Mouse (Mus musculus): ENCODE measurements at regions not wholly inside any gene's neighbourhood (a gene's known extent, or its start where the extent isn't known, plus 50 kb on each side); places are given as distances from the start of the nearest gene placed in this dataset.
"Not testable (repeated sequence)": the region's sequence is repeated elsewhere in the genome, so short reads cannot be mapped to it uniquely, and the experiment has no call there.

GRCm38 (mm10) chr13:39566491-39566890, 605.8 kb upstream of the Slc35b3 start:
- DNase-seq = no peak

GRCm38 (mm10) chr13:39537724-39538440, 577.2 kb upstream of the Slc35b3 start:
- DNase-seq = no peak

GRCm38 (mm10) chr13:39526469-39526868, 565.8 kb upstream of the Slc35b3 start:
- DNase-seq = no peak

DNA sequence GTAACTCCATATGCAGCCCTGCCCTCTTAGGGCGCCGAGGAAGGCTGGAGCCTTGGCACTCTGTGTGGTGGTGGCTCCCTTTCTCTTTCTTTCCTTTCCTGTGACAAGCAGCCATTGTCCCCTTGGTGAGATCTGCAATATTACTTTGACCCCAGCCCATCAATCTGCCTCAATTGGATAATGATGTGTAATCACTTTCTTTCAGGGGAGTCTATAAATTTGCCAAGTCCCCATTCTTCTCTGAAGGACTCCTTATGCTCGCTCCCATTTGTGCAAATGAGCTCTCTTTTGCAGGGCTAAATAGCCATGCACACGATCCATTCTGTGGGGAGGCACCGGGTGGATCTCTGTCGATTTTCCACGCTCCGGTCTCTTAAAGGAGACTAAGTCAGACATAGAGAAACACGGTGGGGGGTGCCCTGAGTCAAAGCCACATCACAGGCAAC, 563.2 kb upstream of the Slc35b3 start:
- DNase-seq = no peak

- no peak for DNase-seq
Observed at GRCm38 (mm10) chr13:39523246-39523850, 562.7 kb upstream of the Slc35b3 start.

- no peak for DNase-seq
Observed at GRCm38 (mm10) chr13:39520846-39521245, 560.2 kb upstream of the Slc35b3 start.

DNA sequence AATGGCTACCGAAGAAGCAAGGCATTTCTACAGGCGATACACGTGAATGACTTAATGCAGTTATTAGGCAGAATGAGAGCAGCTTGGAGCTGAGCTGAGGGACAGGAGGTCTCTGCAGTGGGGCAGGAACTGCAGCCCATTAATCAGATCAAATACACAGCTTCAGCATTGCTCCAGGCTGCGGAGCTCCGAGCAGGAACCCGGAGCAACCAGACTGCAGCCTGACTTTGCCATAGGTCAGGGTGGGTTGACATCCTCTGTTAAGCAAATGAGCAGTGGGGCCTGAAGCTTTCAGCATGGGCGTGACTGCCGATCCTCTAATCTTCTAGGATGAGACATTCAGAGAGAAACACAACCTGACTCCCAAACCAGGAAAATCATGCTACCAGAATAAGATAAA, 555.4 kb upstream of the Slc35b3 start:
- no peak for DNase-seq

DNA sequence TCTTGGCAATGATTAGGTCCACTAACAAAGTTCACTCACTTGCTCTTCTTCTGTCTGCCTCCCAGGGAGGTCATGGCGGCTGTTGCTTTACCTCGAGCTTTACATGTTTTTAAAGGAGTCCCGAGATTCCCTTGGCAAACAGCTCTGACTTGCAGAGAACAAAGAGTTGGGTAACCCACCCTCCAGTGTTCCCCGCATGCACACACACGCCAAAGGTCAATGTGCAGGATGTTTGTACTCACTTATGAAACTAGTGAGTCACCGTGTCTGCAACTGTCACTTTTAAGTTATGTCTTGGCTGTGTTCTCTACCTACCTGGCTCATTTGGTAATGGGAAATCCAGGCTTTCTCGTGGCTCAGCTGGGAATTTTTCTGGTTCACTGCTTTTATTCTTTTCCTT, 529.1 kb upstream of the Slc35b3 start:
- no peak for DNase-seq

- no peak for DNase-seq
Observed at GRCm38 (mm10) chr13:39472621-39473020, 511.9 kb upstream of the Slc35b3 start.

- no peak for DNase-seq
Observed at GRCm38 (mm10) chr13:39441799-39442198, 481.1 kb upstream of the Slc35b3 start.

GRCm38 (mm10) chr13:39440907-39441306, 480.2 kb upstream of the Slc35b3 start:
- peak; percentile 14 for DNase-seq

GRCm38 (mm10) chr13:39440336-39440735, 479.7 kb upstream of the Slc35b3 start:
- no peak for DNase-seq

GRCm38 (mm10) chr13:39427996-39428395, 467.3 kb upstream of the Slc35b3 start:
- no peak for DNase-seq

DNA sequence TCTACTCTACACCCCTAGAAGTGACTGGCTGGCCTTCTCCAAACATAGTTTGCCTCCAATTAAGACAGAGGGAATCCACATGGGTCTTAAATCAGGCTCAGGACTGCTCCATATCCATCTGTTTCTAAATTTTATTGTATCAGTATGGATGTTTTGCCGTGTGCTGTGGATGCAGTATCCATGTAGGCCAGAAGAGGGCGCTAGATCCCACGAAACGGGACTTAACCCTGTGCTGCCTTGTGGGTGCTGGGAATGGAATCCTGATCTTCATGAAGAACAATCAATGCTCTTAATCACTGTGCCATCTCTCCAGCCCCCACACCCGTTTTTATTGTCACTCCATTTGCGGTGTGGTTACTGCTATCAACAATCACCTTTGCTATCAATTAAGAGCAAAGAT, 465.3 kb upstream of the Slc35b3 start:
- DNase-seq = no peak

DNA sequence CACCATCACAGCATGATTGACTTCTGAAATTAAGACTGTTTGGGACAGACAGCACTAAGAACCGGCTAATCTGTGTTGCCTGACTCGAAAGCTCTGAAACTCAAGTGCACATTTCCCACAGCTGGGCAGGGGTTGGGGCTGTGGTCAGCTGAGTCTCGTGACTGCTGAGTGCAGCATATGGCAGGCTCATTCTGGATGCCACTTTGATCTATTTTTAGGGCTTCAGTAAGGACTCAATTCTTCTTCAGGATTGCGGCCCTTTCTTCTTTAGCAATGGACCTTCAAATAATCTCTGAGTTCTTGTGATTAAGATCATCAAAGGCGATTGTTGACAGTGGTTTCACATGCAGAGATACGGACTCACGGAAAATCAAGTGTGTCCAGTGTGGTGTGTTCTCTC, 457.5 kb upstream of the Slc35b3 start:
- no peak for DNase-seq

DNA sequence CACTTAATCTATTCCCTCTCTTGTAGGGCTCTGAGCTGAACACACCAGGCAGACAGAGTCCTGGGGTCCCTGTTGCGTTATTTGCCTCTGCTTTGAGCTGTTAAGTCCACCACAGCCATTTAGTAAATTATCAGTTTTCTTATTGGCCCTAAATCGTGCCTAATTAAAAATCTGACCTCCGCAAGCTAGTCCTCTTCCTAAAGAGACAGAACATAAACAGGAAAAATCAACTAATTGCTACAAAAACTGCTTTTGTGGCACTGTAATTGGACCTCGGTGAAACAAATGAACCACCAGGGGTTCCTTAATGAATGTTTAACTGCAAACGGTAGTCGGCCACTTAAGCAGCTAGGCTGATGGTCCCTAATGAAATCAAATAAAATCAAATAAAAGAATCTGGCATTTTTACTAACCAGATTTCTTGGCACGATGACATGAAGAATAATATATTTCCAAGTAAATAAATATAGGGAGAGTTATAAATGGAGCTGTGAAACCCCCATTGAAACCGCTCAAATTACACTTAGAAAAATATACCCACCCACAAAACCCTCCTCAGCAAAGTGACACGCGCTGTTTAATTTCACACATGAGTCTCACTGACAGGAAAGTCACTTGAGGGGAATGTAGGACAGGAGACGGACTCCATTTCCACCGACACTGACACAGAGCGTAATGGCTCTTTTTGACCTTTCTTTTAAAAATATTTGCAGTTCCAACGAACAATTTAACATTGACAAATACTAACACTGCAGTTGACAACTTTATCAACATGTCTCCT, 451.0 kb upstream of the Slc35b3 start:
- DNase-seq = no peak

DNA sequence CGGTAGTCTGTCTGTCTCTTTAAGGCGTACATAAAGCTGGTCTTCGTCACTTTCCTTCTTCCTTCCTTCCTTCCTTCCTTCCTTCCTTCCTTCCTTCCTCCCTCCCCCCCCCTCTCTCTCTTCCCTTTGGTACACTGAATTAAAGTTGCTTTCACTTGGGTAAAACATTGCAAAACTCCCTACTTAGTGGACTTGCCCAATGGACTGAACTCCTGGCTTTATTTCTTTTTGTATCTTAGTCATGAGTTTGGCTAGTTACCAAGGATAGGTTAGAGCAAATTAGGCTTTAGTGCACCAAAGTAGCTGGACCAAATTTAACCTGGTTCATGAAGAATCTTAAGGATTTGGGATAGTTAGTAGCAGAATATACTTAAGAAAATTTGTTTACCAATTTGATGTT, 431.9 kb upstream of the Slc35b3 start:
- DNase-seq = no peak

GRCm38 (mm10) chr13:39392151-39392550, 431.5 kb upstream of the Slc35b3 start:
- not testable (repeated sequence) for DNase-seq

GRCm38 (mm10) chr13:39376677-39377076, 416.0 kb upstream of the Slc35b3 start:
- no peak for DNase-seq

DNA sequence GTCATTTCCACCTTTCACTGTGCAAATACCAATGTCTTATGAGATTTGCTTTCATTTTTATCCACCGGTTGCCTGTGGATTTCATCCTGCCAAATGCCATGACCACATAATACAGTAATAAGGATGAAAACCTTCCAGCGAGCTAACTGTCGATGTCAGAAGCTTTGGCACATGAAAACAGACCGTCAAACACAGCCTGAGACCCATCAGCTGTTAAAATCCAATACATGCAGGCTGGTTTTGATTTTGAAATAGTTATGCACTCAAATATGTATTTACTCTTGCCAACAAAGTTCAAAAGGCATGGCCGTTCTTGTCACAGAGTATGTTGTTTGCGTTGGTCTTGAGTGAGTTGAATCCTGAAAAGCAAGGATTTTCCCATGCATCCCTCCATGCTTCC, 415.6 kb upstream of the Slc35b3 start:
- DNase-seq = no peak

- no peak for DNase-seq
Observed at GRCm38 (mm10) chr13:39372565-39372964, 411.9 kb upstream of the Slc35b3 start.

GRCm38 (mm10) chr13:39363637-39364036, 403.0 kb upstream of the Slc35b3 start:
- no peak for DNase-seq

DNA sequence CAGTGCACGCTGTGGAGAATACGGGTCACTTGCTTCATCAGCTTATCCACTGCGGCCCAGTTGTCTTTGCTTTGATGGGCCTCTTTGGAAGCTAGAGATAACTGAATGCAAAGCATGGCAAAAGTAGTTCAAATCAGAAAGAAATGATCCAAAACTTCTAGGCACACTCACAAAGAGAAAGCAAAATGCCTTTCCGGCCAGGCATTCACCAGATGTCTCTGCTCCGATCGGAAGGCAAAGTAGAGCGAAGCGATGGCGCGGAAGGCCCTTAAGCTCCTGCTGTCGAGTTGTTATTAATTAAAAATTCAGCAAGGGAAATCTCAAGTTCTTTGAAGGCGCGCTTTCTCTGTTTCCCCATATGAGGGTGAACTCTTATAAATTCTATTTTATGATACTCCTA, 401.9 kb upstream of the Slc35b3 start:
- no peak for DNase-seq

DNA sequence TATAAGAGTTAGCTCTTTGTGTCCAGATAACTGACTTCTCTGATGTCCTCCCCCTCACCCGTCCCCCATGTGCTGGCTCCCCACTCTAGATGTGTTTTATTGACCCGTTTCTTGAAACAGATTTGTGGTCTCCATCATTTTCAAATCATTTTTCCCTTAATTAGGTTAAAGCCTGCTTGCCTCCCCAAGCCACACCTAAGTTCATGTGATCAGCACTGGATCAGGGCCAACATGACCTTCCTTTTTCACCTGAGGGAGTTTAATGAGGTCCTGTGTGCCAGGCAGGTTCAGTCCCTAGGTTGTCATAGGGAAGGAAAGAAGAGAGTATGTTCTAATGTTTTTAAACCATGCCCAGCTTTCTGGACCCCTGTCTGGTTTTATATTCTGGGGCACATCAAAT, 390.9 kb upstream of the Slc35b3 start:
- no peak for DNase-seq
